Mouse (Mus musculus) intestine, embryonic 14.5 days (tissue): ENCODE measurements around the gene Emx1. TPM values are rescaled to one million over a fixed set of nuclear protein-coding genes. Genes with fewer than 3 reads are reported as not detected.
"Not testable (repeated sequence)": the region's sequence is repeated elsewhere in the genome, so short reads cannot be mapped to it uniquely, and the experiment has no call there.

Experiments used
- ATAC-seq: fragments of 200-750 bp; cut with Nextera tagmentation; replicated peaks from 2 replicates; pipeline ENCODE4 v1.8.0; 2017; ENCODE audit warnings: low read depth, moderate number of reproducible peaks, moderate TSS enrichment, moderate library complexity; ENCODE audit not compliant: low FRiP score, low TSS enrichment
- DNase-seq: peaks from one replicate; pipeline ENCODE4 v3.0.0-alpha.2; 2018; ENCODE audit warnings: low spot score
- H3K27ac ChIP-seq: fragments of 300-500 bp; sonication (generic); 2 replicates; pipeline ENCODE4 v1.5.1; 2014; ENCODE audit warnings: low read depth, mild to moderate bottlenecking, control low read depth
- H3K27me3 ChIP-seq: fragments of 300-500 bp; sonication (generic); replicated peaks from 2 replicates; pipeline ENCODE4 v1.6.1; 2014; ENCODE audit warnings: low read length, control low read depth; ENCODE audit not compliant: control insufficient read depth, insufficient read depth
- H3K36me3 ChIP-seq: fragments of 300-500 bp; sonication (generic); 2 replicates; pipeline ENCODE4 v1.6.1; 2014; ENCODE audit warnings: low read length, control low read depth; ENCODE audit not compliant: control insufficient read depth, insufficient read depth
- H3K4me1 ChIP-seq: fragments of 300-500 bp; sonication (generic); replicated peaks from 2 replicates; pipeline ENCODE4 v1.6.1; 2014; ENCODE audit warnings: low read length, control low read depth, mixed read lengths; ENCODE audit not compliant: control insufficient read depth, insufficient read depth
- H3K4me2 ChIP-seq: fragments of 300-500 bp; sonication (generic); 2 replicates; pipeline ENCODE4 v1.6.1; 2014; ENCODE audit warnings: low read length
- H3K4me3 ChIP-seq: fragments of 300-500 bp; sonication (generic); 2 replicates; pipeline ENCODE4 v1.5.1; 2014; ENCODE audit warnings: low read depth, low read length, control low read depth, mixed read lengths
- H3K9ac ChIP-seq: fragments of 300-500 bp; sonication (generic); 2 replicates; pipeline ENCODE4 v1.6.1; 2014; ENCODE audit warnings: mild to moderate bottlenecking, low read length
- H3K9me3 ChIP-seq: fragments of 300-500 bp; sonication (generic); 2 replicates; pipeline ENCODE4 v1.6.1; 2016; ENCODE audit warnings: low read length, control low read depth; ENCODE audit not compliant: control insufficient read depth
- WGBS: fragments of 180-500 bp; shearing (Covaris S2); extraction: QIAGEN DNeasy Blood & Tissue Kit; methylation state at CpG from one replicate; pipeline ENCODE4 v1.1.7; 2014; 5-methylcytosine and 5-hydroxymethylcytosine counted together
- polyA plus RNA-seq: library from polyadenylated mRNA; unstranded; fragments of >200 nt; fragmentation: Nextera tagmentation; extraction: Ambion mirVana; gene quantifications from 2 replicates; pipeline ENCODE4 v1.2.1, GENCODE M21; 2014

The Emx1 gene
- 0.11 TPM in 1 of 2 replicates, not detected in the other for polyA plus RNA-seq

GRCm38 (mm10) chr6:85187340-85188211, at the start of gene Emx1:
TSS of gene Emx1 (plus strand) at chr6:85187438.
- Histone ChIP-seq H3K36me3 (no peaks in the 10 kb centered on the region), H3K9ac (no peak within 1 kb of the TSS), H3K27ac (no peak within 1 kb of the TSS), H3K4me3 (peak within 1 kb of the TSS; percentile 38), H3K4me2 (peak within 1 kb of the TSS; percentile 59), H3K27me3 (peaks cover 88% of the 10 kb centered on the region), H3K9me3 (no peaks in the 10 kb centered on the region), H3K4me1 (peaks cover 23% of the 10 kb centered on the region)
- peak; percentile 82 for DNase-seq
- under 1% methylated on average over 72 of the region's 81 CpGs for whole genome bisulfite sequencing
- peak; percentile 77 for ATAC-seq

DNA sequence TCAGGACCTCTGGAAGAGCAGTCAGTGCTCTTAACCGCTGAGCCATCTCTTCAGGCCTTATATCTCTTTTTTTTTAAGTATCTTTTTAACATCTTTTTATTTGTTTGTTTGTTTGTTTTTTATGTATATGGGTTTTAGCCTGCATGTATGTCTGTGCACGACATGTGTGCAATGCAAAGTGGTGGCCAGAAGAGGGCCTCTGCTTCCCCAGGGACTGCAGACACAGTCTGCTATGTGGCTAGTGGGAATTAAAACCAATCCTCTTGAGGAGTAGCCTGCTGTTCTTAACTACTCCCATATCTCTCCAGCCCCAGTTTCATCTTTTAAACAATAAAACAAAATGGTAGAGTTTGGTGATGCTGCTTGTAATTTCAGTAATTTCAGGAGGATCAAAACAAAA, 47.7 kb upstream of the Emx1 start:
- H3K9ac ChIP-seq, result no peak overlapping the region
- WGBS, result 97% methylated on average over 2 of the region's 2 CpGs
- no peak overlapping the region for H3K27ac ChIP-seq
- H3K4me1 ChIP-seq, result 0 out of 2 replicates have a peak, but pooled peaks cover 4% of the 10 kb centered on the region
- H3K4me2 ChIP-seq, result no peak overlapping the region
- H3K36me3 ChIP-seq, result peaks cover 3% of the 10 kb centered on the region; the same call in 1 of the 2 replicates
- no peaks in the 10 kb centered on the region for H3K9me3 ChIP-seq
- no peak overlapping the region for H3K4me3 ChIP-seq
- DNase-seq (no peak), ATAC-seq (no peak)
- H3K27me3 ChIP-seq, result no peaks in the 10 kb centered on the region

DNA sequence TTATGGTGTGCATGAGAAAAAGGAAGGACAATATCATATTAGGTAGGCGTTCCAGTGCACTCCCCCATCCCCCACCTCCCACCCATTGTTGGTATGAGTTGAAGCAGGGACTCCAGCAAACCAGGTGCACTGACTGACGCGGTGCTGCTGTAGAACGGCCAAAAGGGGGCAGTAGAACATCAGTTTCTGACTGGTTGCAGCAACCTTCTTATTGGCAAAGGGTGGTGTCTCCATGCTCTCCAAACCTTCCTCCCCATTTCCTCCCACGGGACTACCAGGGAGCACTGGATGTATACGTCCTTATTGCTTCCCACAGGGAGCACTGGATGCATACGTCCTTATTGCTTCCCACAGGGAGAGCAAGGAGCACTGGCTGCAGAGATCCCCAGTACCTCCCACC, 46.2 kb upstream of the Emx1 start:
- not testable (repeated sequence) for H3K4me1 ChIP-seq, ATAC-seq, H3K4me3 ChIP-seq, H3K4me2 ChIP-seq, H3K9me3 ChIP-seq, H3K36me3 ChIP-seq, H3K27me3 ChIP-seq, H3K9ac ChIP-seq, H3K27ac ChIP-seq
- 7% methylated on average over 6 of the region's 7 CpGs for WGBS
- DNase-seq, result peak; percentile 59

DNA sequence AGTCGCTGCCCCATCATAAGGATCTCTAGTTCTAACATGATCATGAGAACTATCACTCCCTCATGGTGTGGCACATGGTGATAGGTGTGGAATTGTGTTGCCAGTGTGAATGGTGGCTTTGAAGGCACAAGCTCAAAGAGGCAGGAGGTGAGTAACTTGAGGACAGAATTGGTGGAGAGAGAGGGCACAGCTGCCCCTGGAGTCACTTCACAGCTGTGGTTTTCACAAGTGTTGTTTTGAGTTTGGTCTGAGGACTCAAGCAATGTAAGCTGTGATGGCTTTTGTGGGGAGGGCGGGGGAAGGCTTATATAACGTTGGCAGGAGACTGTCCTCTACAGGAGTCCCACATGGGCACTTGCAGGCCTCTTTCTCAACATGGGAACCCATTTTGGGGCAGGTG, 42.8 kb upstream of the Emx1 start:
- no peaks in the 10 kb centered on the region for H3K4me1 ChIP-seq
- H3K27me3 ChIP-seq, result no peaks in the 10 kb centered on the region
- no peak overlapping the region for H3K9ac ChIP-seq
- 57% methylated on average over 3 of the region's 3 CpGs for WGBS
- no peaks in the 10 kb centered on the region for H3K9me3 ChIP-seq
- DNase-seq (no peak), ATAC-seq (no peak)
- no peak overlapping the region for H3K4me2 ChIP-seq
- H3K27ac ChIP-seq, result no peak overlapping the region
- H3K36me3 ChIP-seq, result no peaks in the 10 kb centered on the region
- H3K4me3 ChIP-seq, result no peak overlapping the region

- no peak overlapping the region for H3K4me2 ChIP-seq
- H3K4me1 ChIP-seq, result no peaks in the 10 kb centered on the region
- H3K9ac ChIP-seq, result no peak overlapping the region
- H3K4me3 ChIP-seq, result no peak overlapping the region
- no peaks in the 10 kb centered on the region for H3K9me3 ChIP-seq
- H3K36me3 ChIP-seq, result no peaks in the 10 kb centered on the region
- H3K27me3 ChIP-seq, result no peaks in the 10 kb centered on the region
- WGBS, result 47% methylated on average over 3 of the region's 3 CpGs
- no peak overlapping the region for H3K27ac ChIP-seq
- ATAC-seq (no peak), DNase-seq (no peak)
Measured at GRCm38 (mm10) chr6:85147636-85148035, 39.6 kb upstream of the Emx1 start.

- 80% methylated on average over 3 of the region's 3 CpGs for WGBS
- no peak for DNase-seq
- H3K4me3 ChIP-seq, result no peak overlapping the region
Measured at GRCm38 (mm10) chr6:85150386-85150785, 36.9 kb upstream of the Emx1 start.

GRCm38 (mm10) chr6:85153970-85154540, 33.2 kb upstream of the Emx1 start:
- H3K27me3 ChIP-seq, result no peaks in the 10 kb centered on the region
- H3K9me3 ChIP-seq, result no peaks in the 10 kb centered on the region
- no peak overlapping the region for H3K4me2 ChIP-seq
- H3K36me3 ChIP-seq, result no peaks in the 10 kb centered on the region
- no peak for ATAC-seq
- 12% methylated on average over 9 of the region's 9 CpGs for WGBS
- H3K4me3 ChIP-seq, result no peak overlapping the region
- H3K9ac ChIP-seq, result no peak overlapping the region
- H3K4me1 ChIP-seq, result no peaks in the 10 kb centered on the region
- H3K27ac ChIP-seq, result no peak overlapping the region
- peak; percentile 73 for DNase-seq

More at GRCm38 (mm10) chr6:85150386-85150785, 36.9 kb upstream of the Emx1 start:
- Histone ChIP-seq H3K4me2 (no peak overlapping the region), H3K27me3 (no peaks in the 10 kb centered on the region), H3K36me3 (no peaks in the 10 kb centered on the region), H3K9ac (no peak overlapping the region), H3K9me3 (no peaks in the 10 kb centered on the region), H3K27ac (no peak overlapping the region), H3K4me1 (no peaks in the 10 kb centered on the region)
- no peak for ATAC-seq

- DNase-seq (peak; percentile 84), ATAC-seq (peak; percentile 64; the same call in 1 of the 2 replicates)
- 2% methylated on average over 34 of the region's 34 CpGs for WGBS
Measured at GRCm38 (mm10) chr6:85154861-85155528, 32.2 kb upstream of the Emx1 start.

More at GRCm38 (mm10) chr6:85154861-85155528, 32.2 kb upstream of the Emx1 start:
- H3K4me3 ChIP-seq, result peak overlapping the region; percentile 48
- no peaks in the 10 kb centered on the region for H3K27me3 ChIP-seq
- peak overlapping the region; percentile 56 for H3K9ac ChIP-seq
- no peaks in the 10 kb centered on the region for H3K36me3 ChIP-seq
- no peak overlapping the region for H3K27ac ChIP-seq
- no peaks in the 10 kb centered on the region for H3K4me1 ChIP-seq
- peak overlapping the region; percentile 85 for H3K4me2 ChIP-seq
- H3K9me3 ChIP-seq, result no peaks in the 10 kb centered on the region
